Mouse (Mus musculus) bone marrow macrophage, adult 2 months (primary cell): Measurements from ENCODE around the gene Xrra1.

Experiments
- CTCF ChIP-seq: IDR thresholded peaks from 2 replicates; pipeline ENCODE4 v1.5.1; 2012; ENCODE audit warnings: low read depth, mild to moderate bottlenecking, low read length, moderate library complexity
- POLR2A ChIP-seq: IDR thresholded peaks from 2 replicates; pipeline ENCODE4 v1.6.1; 2012; ENCODE audit warnings: mild to moderate bottlenecking, low read depth, low read length, borderline replicate concordance

- TF ChIP-seq CTCF (no peak), POLR2A (no peak)
Observed at GRCm38 (mm10) chr7:99854311-99854710, 4.6 kb upstream of the Xrra1 start.
